Comparison of ENCODE assay signal across 10 mouse cellular contexts in genomic region chr4:48076693-48077471, GRCm38 (mm10). TPM values are rescaled to one million over a fixed set of nuclear protein-coding genes. Genes with fewer than 3 reads are reported as not detected.
DNase-seq lines count a peak whose midpoint lies in the region; ATAC-seq lines count a peak whose summit lies in the region.
"Had no signal": no experiment of that assay in that cellular context is flagged by ENCODE, and none has a peak within 500 bp of the region (broad histone marks: within the 10 kb centered on the region; RNA-seq: fewer than 3 reads in every experiment).

No protein-coding gene starts in this region.

- no peaks in the 10 kb centered on the region for H3K27me3 ChIP-seq in midbrain, embryonic 15.5 days (replicated peaks)
- H3K27me3 ChIP-seq: embryonic facial prominence, embryonic 12.5 days had no signal

- peak; percentile 51 to 59 for DNase-seq in cerebellum, postnatal 10 days
- DNase-seq in cerebellum, adult 9-10 months, result no peak
- DNase-seq in urinary bladder, postnatal 25 days (ENCODE audit: low spot score), result peak; percentile 6
- no peak for DNase-seq in urinary bladder, postnatal 10 days (ENCODE audit: low spot score)
- peak; percentile 44 for DNase-seq in kidney, postnatal 14 days
- DNase-seq in naive thymus-derived CD4-positive, alpha-beta T cell, adult 2 months (ENCODE audit: low read depth), result peak; percentile 44
- DNase-seq in gastrocnemius, postnatal 25 days, result no peak

- H3K4me2 ChIP-seq in midbrain, embryonic 15.5 days, result no peak overlapping the region
- H3K4me2 ChIP-seq: embryonic facial prominence, embryonic 12.5 days had no signal

- H3K9ac ChIP-seq in midbrain, embryonic 15.5 days, result no peak overlapping the region
- H3K9ac ChIP-seq: embryonic facial prominence, embryonic 12.5 days; liver, embryonic 14.5 days had no signal

- WGBS in midbrain, embryonic 15.5 days, result 83% methylated on average over 13 of the region's 13 CpGs

- H3K27ac ChIP-seq in midbrain, embryonic 15.5 days, result no peak overlapping the region
- H3K27ac ChIP-seq: embryonic facial prominence, embryonic 12.5 days; liver, embryonic 14.5 days had no signal

- H3K36me3 ChIP-seq in midbrain, embryonic 15.5 days (replicated peaks), result no peaks in the 10 kb centered on the region
- H3K36me3 ChIP-seq: embryonic facial prominence, embryonic 12.5 days had no signal

- peaks cover 21% of the 10 kb centered on the region for H3K4me1 ChIP-seq in midbrain, embryonic 15.5 days

- no peak overlapping the region for H3K4me3 ChIP-seq in midbrain, embryonic 15.5 days
- H3K4me3 ChIP-seq: embryonic facial prominence, embryonic 12.5 days had no signal

- ATAC-seq in midbrain, embryonic 15.5 days (replicated peaks), result no peak; the same call in 1 of the 2 replicates

- H3K9me3 ChIP-seq in midbrain, embryonic 15.5 days, result no peaks in the 10 kb centered on the region
- H3K9me3 ChIP-seq: embryonic facial prominence, embryonic 12.5 days had no signal

RNA-seq across cellular contexts. Expression of gene Nr4a3, which starts 31.9 kb away (rescaled TPM):
- 1.3 and 1.4 TPM in 2 replicates for polyA plus RNA-seq in midbrain, embryonic 15.5 days (2015; fragmentation: Nextera tagmentation; extraction: Ambion mirVana)
- total RNA-seq in gastrocnemius, postnatal 25 days (2021), result 10 to 100 TPM in 1 of 2 experiments, 1 to 10 TPM in 1; 6.1 to 11.0 TPM

RNA-seq across cellular contexts. Expression of gene Stx17, which starts 47.8 kb away (rescaled TPM):
- 22.2 and 23.0 TPM in 2 replicates for polyA plus RNA-seq in midbrain, embryonic 15.5 days (2015; fragmentation: Nextera tagmentation; extraction: Ambion mirVana)
- 10 to 100 TPM; 23.4 to 27.3 TPM for total RNA-seq in gastrocnemius, postnatal 25 days (2021)

Comparison
In these comparisons a context has a peak if more than half of its experiments do, and no peak if none do; other contexts are left out.
1. DNase-seq: peak in cerebellum, postnatal 10 days (2 of 2), urinary bladder, postnatal 25 days (single experiment), kidney, postnatal 14 days (single experiment) and naive thymus-derived CD4-positive, alpha-beta T cell, adult 2 months (single experiment); none in cerebellum, adult 9-10 months (single experiment), urinary bladder, postnatal 10 days (single experiment) and gastrocnemius, postnatal 25 days (single experiment).